Mouse (Mus musculus) embryonic stem cell, embryonic (primary cell): ENCODE results near the gene Gm4884.
"Not testable (repeated sequence)": the region's sequence is repeated elsewhere in the genome, so short reads cannot be mapped to it uniquely, and the experiment has no call there.

ENCODE experiments used
- CTCF ChIA-PET, 4 experiments: fragments of 300-600 bp in 2 of 4; fragments of 350-600 bp in 2 of 4; sonication (Branson Sonifier 250); formaldehyde crosslinking; loops; one replicate each; lab custom pipeline; 2022; ENCODE audit warnings: inconsistent platforms in 2 of 4; lab: Charles Lee
- POLR2A ChIA-PET, 4 experiments: fragments of 300-600 bp in 2 of 4; fragments of 350-600 bp in 2 of 4; sonication (Branson Sonifier 250); formaldehyde crosslinking; loops; one replicate each; lab custom pipeline; 2022; ENCODE audit warnings: antibody characterized with exemption in 4 of 4, inconsistent platforms in 1 of 4; lab: Charles Lee

Gene Gm4884

GRCm38 (mm10) chr7:41032419-41032818, at the start of gene Gm4884:
TSS of gene Gm4884 (plus strand) at chr7:41032719.
- CTCF ChIA-PET, POLR2A ChIA-PET: not testable (repeated sequence)

- ChIA-PET CTCF (no interaction called here), POLR2A (no interaction called here)
These were observed 45.3 kb upstream of the Gm4884 start, which contains the start of gene 4930433I11Rik for GRCm38 (mm10) chr7:40987243-40987642. TSS of gene 4930433I11Rik (plus strand) at chr7:40987543.

DNA sequence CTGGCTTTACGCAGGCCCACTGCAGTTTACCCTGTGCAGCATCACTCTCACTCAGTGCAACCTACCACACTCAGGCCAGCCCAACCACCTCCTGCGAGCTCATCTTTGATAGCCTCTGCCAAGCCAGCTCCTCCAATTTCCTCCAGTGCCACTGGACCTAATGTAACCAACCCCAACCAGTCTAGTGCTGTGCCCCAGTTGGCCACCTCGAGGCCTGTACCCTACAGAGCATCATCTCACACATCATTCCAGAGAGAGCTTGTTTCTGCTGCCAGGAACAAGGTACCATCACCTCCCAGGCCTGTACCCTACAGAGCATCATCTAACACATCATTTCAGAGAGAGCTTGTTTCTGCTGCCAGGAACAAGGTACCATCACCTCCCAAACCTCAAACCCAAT, 11.5 kb downstream of the Gm4884 start:
- CTCF ChIA-PET, result not testable (repeated sequence)

More for the DNA sequence above, 11.5 kb downstream of the Gm4884 start:
- POLR2A ChIA-PET, result not testable (repeated sequence)
